Mouse (Mus musculus): ENCODE data around the gene Prkcg.

DNA sequence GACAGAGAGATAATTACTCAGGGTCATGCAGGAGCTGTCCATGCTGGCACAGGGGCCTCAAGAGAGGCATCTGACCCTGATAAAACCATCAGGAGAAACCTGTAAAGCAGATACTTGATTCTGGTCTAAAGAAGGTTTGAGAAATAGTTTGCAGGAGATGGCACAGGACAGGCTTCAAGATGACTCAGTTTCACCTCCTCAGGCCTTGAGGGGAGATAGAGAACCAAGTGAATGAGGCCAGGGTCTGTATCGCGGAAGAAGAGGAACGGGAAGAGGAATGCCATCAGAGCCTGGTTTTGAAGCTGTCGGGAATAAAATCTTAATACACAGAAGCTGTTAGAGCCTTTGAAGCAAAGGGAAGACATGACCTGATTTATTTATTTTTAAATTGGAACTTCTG is 28.7 kb downstream of the Prkcg start:
- TF ChIP-seq POLR2A (IDR thresholded peaks at IDR 0.05; ENCODE audit: control insufficient read depth, low read depth, low read length) (no peak), CTCF (IDR thresholded peaks at IDR 0.05; ENCODE audit: control insufficient read depth, insufficient read depth, insufficient replicate concordance, low read depth, low read length) (no peak)

Measured in testis, adult 2 months (tissue).